Mouse (Mus musculus) kidney, embryonic 14.5 days (tissue): ENCODE results near the gene Rflna. TPM values are rescaled to one million over a fixed set of nuclear protein-coding genes. Genes with fewer than 3 reads are reported as not detected.

ENCODE experiments used
- ATAC-seq: fragments of 200-750 bp; cut with Nextera tagmentation; 2 replicates; pipeline ENCODE4 v1.8.0; 2017; ENCODE audit warnings: moderate number of reproducible peaks, mild to moderate bottlenecking, moderate TSS enrichment, moderate library complexity; ENCODE audit not compliant: low FRiP score, low TSS enrichment
- H3K27ac ChIP-seq: fragments of 300-500 bp; sonication (generic); 2 replicates; pipeline ENCODE4 v1.5.1; 2014; ENCODE audit warnings: low read depth, mild to moderate bottlenecking, low read length, moderate library complexity, mixed read lengths
- H3K27me3 ChIP-seq: fragments of 300-500 bp; sonication (generic); 2 replicates; pipeline ENCODE4 v1.6.1; 2014; ENCODE audit warnings: mild to moderate bottlenecking, low read length; ENCODE audit not compliant: control insufficient read depth, insufficient read depth
- H3K36me3 ChIP-seq: fragments of 300-500 bp; sonication (generic); 2 replicates; pipeline ENCODE4 v1.6.1; 2014; ENCODE audit warnings: low read length, mixed read lengths; ENCODE audit not compliant: control insufficient read depth, insufficient read depth
- H3K4me1 ChIP-seq: fragments of 300-500 bp; sonication (generic); 2 replicates; pipeline ENCODE4 v1.6.1; 2014; ENCODE audit warnings: low read length, mixed read lengths; ENCODE audit not compliant: control insufficient read depth, insufficient read depth
- H3K4me2 ChIP-seq: fragments of 300-500 bp; sonication (generic); replicated peaks from 2 replicates; pipeline ENCODE4 v1.6.1; 2014; ENCODE audit warnings: low read depth, mild to moderate bottlenecking, low read length
- H3K4me3 ChIP-seq: fragments of 300-500 bp; sonication (generic); 2 replicates; pipeline ENCODE4 v1.5.1; 2014; ENCODE audit warnings: mild to moderate bottlenecking, low read length
- H3K9ac ChIP-seq: fragments of 300-500 bp; sonication (generic); 2 replicates; pipeline ENCODE4 v1.6.1; 2014; ENCODE audit warnings: low read depth, mild to moderate bottlenecking, low read length, moderate library complexity
- H3K9me3 ChIP-seq: fragments of 300-500 bp; sonication (generic); 2 replicates; pipeline ENCODE4 v1.6.1; 2016; ENCODE audit warnings: low read length; ENCODE audit not compliant: control insufficient read depth
- WGBS: fragments of 180-500 bp; shearing (Covaris S2); extraction: QIAGEN DNeasy Blood & Tissue Kit; methylation state at CpG from one replicate; pipeline ENCODE4 v1.1.7; 2014; 5-methylcytosine and 5-hydroxymethylcytosine counted together
- polyA plus RNA-seq: library from polyadenylated mRNA; unstranded; fragments of >200 nt; fragmentation: Nextera tagmentation; extraction: Ambion mirVana; gene quantifications from 2 replicates; pipeline ENCODE4 v1.2.1, GENCODE M21; 2014

Rflna gene
- polyA plus RNA-seq, 1 experiment from 2014 or later = 4.8 TPM

DNA sequence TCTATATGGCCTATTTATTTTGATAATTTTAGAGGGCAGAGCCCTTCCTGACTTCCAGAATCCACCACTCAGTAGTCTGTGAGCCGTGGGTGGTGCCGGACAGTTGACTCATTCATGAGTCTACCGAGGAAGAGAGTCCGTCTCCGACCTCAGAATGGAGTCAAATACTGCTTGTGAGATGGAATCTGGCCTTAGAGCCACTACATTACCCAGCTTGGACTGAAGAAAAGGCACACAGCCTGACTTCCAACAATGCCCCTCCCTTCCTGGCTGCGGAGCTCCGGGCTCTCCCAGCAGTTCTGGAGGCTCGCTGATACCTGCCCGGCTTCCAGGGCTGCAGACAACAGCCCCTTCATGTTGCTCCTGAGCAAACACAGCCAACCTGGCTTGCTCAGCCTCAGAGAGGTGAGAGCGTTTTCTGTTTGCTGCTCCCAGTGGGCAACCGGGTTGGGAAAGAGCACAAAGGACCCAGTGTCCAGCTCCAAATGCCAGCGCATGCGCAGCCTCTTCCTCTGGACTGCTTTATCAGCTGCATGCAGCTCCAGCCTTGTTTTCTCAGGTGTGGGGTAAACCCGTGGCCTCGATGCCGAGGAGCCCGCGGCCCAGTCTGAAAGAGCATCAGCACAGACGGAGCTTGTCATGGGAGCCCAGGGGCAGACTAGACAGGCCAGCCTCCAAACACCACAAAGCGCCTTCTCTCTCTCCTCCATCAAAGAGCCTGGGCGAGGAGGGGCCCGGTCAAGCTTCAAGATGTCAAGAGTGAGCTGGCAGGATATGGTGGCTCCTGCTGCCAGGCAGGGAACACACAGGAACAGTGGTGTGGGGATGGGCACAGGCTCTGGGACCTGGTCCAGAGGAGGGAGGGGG lies 39.0 kb upstream of the Rflna start:
- Histone ChIP-seq H3K9ac (no peak overlapping the region; the same call in 1 of the 2 replicates), H3K27me3 (no peaks in the 10 kb centered on the region), H3K27ac (peak overlapping the region; percentile 60; the same call in 1 of the 2 replicates), H3K4me3 (no peak overlapping the region), H3K36me3 (no peaks in the 10 kb centered on the region), H3K4me2 (peak overlapping the region; percentile 19), H3K9me3 (0 out of 2 replicates have a peak, but pooled peaks cover 2% of the 10 kb centered on the region), H3K4me1 (peaks cover 13% of the 10 kb centered on the region)
- 36% methylated on average over 22 of the region's 22 CpGs for WGBS
- ATAC-seq = peak; percentile 53; the same call in 1 of the 2 replicates

DNA sequence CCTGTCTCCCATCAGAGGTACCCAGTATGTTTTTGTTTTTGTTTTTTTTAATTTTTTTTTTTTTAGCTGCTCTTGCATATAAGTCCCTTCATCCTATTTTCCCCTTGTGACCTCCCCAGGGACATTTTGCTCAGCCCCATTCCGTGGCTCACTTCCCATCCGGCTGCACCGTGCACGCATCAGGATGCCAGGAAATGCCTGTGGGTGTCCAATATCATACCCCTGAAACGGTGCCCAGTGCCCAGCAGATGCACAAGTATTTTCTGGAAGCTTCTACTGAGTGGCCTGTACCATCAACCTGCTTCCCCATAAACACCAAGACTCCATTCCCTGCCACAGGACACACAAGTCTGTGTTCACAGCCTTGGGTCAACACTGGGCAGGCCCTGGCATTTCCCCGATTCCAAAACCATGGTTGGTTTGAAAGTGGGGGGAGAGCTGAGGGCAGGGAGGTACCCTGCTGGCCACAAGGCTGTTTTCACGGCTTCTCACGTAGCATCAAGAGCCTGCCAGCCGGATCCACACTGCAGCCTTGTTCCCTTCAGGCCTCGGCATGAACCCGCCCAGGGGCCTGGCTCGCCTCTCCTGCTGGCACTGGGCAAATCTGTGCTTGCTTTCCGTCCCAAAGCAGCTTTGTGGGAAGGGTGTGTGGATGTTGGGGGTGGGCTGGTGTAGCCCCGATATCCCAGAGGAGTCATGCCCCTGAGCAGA lies 36.2 kb upstream of the Rflna start:
- H3K27ac ChIP-seq = no peak overlapping the region
- no peaks in the 10 kb centered on the region for H3K27me3 ChIP-seq
- no peak for ATAC-seq

DNA sequence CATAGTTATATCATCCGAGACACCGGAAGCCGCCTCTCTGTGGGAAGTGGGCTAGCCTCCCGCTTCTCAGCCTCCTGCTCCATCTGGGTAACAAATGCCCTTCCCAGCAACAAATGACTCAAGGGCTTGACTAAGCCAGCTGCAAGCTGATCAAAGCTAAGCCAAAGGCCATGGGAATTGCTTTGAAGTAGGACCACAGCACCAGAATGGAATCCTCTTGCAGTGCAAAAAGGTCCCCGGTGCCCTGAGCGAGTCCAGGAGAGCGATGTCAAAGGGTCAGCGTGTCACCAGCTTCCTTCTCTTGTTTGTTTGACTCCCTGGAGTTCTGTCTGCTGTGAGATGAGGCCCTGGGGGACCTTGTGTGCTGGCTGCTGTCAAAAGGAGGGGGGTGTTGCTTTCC lies 33.2 kb upstream of the Rflna start:
- Histone ChIP-seq H3K4me1 (peaks cover 7% of the 10 kb centered on the region; the same call in 1 of the 2 replicates), H3K27ac (no peak overlapping the region), H3K36me3 (no peaks in the 10 kb centered on the region), H3K4me2 (no peak overlapping the region), H3K9ac (no peak overlapping the region), H3K4me3 (no peak overlapping the region), H3K9me3 (0 out of 2 replicates have a peak, but pooled peaks cover 3% of the 10 kb centered on the region), H3K27me3 (no peaks in the 10 kb centered on the region)
- ATAC-seq = no peak
- WGBS = 27% methylated on average over 8 of the region's 8 CpGs

More for the DNA sequence above, 36.2 kb upstream of the Rflna start:
- H3K9me3 ChIP-seq = 0 out of 2 replicates have a peak, but pooled peaks cover 3% of the 10 kb centered on the region
- WGBS = 78% methylated on average over 14 of the region's 14 CpGs
- H3K4me3 ChIP-seq = no peak overlapping the region
- H3K4me1 ChIP-seq = peaks cover 12% of the 10 kb centered on the region; the same call in 1 of the 2 replicates
- H3K36me3 ChIP-seq = no peaks in the 10 kb centered on the region
- H3K4me2 ChIP-seq = no peak overlapping the region
- no peak overlapping the region for H3K9ac ChIP-seq

DNA sequence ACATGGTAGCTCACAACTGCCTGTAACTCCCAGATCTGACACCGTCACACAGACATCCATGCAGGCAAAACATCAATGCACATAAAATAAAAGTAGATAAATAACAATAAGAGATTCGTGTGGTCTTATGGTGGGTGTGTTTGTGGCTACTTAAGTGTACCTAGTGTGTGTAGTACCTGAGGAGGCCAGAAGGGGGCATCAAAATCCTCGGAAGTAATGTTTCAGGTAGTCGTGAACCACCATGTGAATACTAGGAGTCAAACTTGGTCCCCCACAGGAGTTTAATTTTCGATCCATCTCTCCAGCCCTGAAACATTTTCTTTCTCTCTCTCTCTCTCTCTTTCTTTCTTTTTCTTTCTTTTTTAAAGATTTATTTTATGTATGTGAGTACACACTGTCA lies 16.8 kb upstream of the Rflna start:
- Histone ChIP-seq H3K4me1 (no peaks in the 10 kb centered on the region), H3K36me3 (no peaks in the 10 kb centered on the region), H3K4me3 (no peak overlapping the region), H3K9ac (no peak overlapping the region), H3K9me3 (peaks cover 7% of the 10 kb centered on the region; the same call in 1 of the 2 replicates), H3K27me3 (no peaks in the 10 kb centered on the region), H3K27ac (no peak overlapping the region), H3K4me2 (no peak overlapping the region)
- ATAC-seq = no peak
- WGBS = 84% methylated on average over 5 of the region's 5 CpGs

DNA sequence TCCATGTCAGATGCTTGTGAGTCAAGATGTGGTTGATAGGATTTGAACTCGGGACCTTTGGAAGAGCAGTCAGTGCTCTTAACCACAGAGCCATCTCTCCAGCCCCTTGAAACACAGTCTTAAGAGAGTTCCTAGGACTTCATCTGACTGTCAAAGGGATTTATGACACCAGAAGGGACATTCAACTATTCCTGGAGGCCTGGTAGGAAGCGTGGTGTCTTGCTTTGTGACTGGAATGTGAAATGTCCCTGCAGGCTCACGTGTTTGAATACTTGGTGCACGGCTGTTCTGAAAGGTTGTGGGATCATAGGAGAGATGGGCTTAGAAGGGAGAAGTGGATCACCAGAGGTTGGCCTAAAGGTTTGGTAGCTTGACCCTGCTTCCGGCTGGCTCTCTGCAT lies 16.4 kb upstream of the Rflna start:
- H3K4me2 ChIP-seq = no peak overlapping the region
- ATAC-seq = no peak
- no peak overlapping the region for H3K9ac ChIP-seq
- H3K4me1 ChIP-seq = no peaks in the 10 kb centered on the region
- H3K27me3 ChIP-seq = no peaks in the 10 kb centered on the region
- peaks cover 7% of the 10 kb centered on the region; the same call in 1 of the 2 replicates for H3K9me3 ChIP-seq
- H3K36me3 ChIP-seq = no peaks in the 10 kb centered on the region
- H3K4me3 ChIP-seq = no peak overlapping the region
- no peak overlapping the region for H3K27ac ChIP-seq
- 66% methylated on average over 5 of the region's 5 CpGs for WGBS

DNA sequence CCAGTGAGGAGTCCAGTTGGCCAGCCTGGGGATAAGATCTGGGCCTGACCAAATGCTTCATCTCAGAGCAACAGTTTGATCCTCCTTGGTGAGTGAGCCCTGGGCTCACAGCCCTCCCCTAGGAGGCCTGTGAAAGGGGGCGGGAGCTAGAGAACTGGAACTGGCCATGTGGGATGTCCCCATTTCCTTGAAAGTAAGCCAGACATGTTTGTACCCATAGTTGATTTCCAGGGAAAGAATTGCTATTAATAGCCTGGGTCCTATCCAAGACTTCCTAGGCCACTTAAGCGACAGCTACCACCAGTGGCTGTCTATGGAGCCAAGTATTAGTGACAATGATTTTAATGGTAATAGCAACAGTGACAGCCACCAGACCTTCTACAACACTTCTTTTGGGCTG lies 13.3 kb upstream of the Rflna start:
- Histone ChIP-seq H3K27me3 (no peaks in the 10 kb centered on the region), H3K36me3 (no peaks in the 10 kb centered on the region), H3K4me1 (0 out of 2 replicates have a peak, but pooled peaks cover 3% of the 10 kb centered on the region), H3K9ac (no peak overlapping the region), H3K4me2 (no peak overlapping the region), H3K9me3 (no peaks in the 10 kb centered on the region), H3K4me3 (no peak overlapping the region), H3K27ac (no peak overlapping the region)
- no peak for ATAC-seq
- 90% methylated on average over 2 of the region's 2 CpGs for WGBS

DNA sequence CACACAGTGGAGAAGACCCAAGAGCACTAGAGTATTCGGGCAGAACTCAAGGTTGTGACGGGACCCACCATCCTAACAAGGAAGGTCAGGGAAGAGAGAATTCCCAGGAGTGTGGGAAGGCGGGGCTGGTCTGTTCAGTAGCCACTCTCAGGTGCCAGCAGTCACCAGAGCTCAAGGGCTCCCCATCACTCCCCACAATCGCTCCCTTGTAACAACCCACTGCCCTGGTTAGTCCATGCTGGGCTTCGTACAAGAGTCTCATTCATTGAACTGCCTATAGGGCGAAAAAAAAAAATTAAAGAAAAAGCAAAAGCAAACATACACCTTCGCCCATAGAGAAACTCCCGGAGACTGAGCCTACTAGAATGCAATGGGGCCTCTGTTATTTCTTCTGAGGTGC lies 10.7 kb upstream of the Rflna start:
- Histone ChIP-seq H3K27ac (no peak overlapping the region; the same call in 1 of the 2 replicates), H3K36me3 (no peaks in the 10 kb centered on the region), H3K4me1 (0 out of 2 replicates have a peak, but pooled peaks cover 3% of the 10 kb centered on the region), H3K9me3 (no peaks in the 10 kb centered on the region), H3K4me3 (no peak overlapping the region), H3K27me3 (no peaks in the 10 kb centered on the region), H3K4me2 (no peak overlapping the region), H3K9ac (no peak overlapping the region)
- no peak for ATAC-seq
- 82% methylated on average over 8 of the region's 8 CpGs for WGBS

DNA sequence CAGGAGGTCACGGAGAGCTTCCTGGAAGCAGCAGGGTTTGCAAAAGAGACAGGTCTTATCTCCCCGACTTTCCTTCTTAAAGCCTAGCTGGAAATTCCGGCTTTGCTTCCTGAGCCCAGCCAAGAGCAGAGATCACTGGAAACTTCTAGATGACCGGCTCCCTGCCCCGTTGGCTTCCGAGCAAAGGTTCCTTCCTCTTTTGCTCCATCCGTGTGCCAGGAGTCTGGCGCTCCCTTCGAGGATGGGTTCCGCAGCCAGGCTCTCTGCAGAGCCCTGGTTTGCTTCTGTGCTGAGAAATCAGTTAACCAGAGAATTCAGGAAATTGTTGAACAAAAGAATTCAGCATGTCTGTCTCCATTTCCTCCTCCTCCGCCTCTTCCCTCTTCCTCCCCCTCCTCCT lies 10.1 kb upstream of the Rflna start:
- no peak overlapping the region for H3K4me3 ChIP-seq
- H3K27ac ChIP-seq = no peak overlapping the region; the same call in 1 of the 2 replicates
- no peaks in the 10 kb centered on the region for H3K9me3 ChIP-seq
- no peaks in the 10 kb centered on the region for H3K36me3 ChIP-seq
- H3K27me3 ChIP-seq = no peaks in the 10 kb centered on the region
- ATAC-seq = no peak
- 0 out of 2 replicates have a peak, but pooled peaks cover 3% of the 10 kb centered on the region for H3K4me1 ChIP-seq
- WGBS = 65% methylated on average over 11 of the region's 11 CpGs
- H3K9ac ChIP-seq = no peak overlapping the region
- H3K4me2 ChIP-seq = no peak overlapping the region
